In the genomic region with DNA sequence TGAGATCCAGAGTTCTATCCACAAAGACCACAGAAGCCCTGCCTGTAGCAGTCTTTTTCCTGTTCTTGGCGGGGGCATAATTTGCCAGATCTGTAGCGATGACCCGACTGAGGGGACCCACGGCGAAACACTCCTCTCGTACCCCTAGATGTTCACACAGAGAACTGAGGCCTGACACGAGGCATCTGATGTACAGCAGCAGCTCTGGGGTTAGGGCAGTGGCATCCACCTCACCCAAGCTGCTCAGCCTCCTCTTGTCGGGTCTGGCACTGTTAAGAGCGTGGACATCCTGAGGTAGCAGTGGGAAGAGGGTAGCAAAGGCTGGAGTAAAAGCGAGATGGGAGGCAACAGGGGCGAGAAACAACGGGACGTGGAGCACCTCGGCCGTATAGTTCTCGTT, we compare ENCODE assay signal across 8 mouse cellular contexts. TPM values are rescaled to one million over a fixed set of nuclear protein-coding genes. Genes with fewer than 3 reads are reported as not detected.
DNase-seq lines count a peak whose midpoint lies in the region; ATAC-seq lines count a peak whose summit lies in the region.

No protein-coding gene starts in this region.

- H3K9ac ChIP-seq in kidney, embryonic 16.5 days (replicated peaks; ENCODE audit: low read length) = peak overlapping the region; percentile 70
- peak overlapping the region; percentile 59 for H3K9ac ChIP-seq in hindbrain, embryonic 15.5 days
- peak overlapping the region; percentile 70 for H3K9ac ChIP-seq in midbrain, embryonic 16.5 days (ENCODE audit: low read depth, low read length)

- DNase-seq in kidney, adult 8-10 months = no peak
- DNase-seq in urinary bladder, postnatal 14 days (ENCODE audit: low spot score) = no peak
- no peak for DNase-seq in gastrocnemius, postnatal 4 days (ENCODE audit: low spot score in 2 of 2)
- no peak for DNase-seq in thymus, postnatal 25 days

- peaks cover 18% of the 10 kb centered on the region for H3K4me1 ChIP-seq in kidney, embryonic 16.5 days (ENCODE audit: insufficient read depth, low read length)
- peaks cover 7% of the 10 kb centered on the region for H3K4me1 ChIP-seq in brown adipose tissue, adult 24 weeks (ENCODE audit: control insufficient read depth, insufficient read depth, insufficient read length, low read length)
- H3K4me1 ChIP-seq in hindbrain, embryonic 15.5 days (replicated peaks) = peaks cover 33% of the 10 kb centered on the region
- peaks cover 30% of the 10 kb centered on the region for H3K4me1 ChIP-seq in midbrain, embryonic 16.5 days (ENCODE audit: control insufficient read depth, insufficient read depth, low read length)

- 16% methylated on average over 16 of the region's 16 CpGs for WGBS in kidney, embryonic 16.5 days
- WGBS in hindbrain, embryonic 15.5 days = 20% methylated on average over 16 of the region's 16 CpGs
- 29% methylated on average over 16 of the region's 16 CpGs for WGBS in midbrain, embryonic 16.5 days

- H3K4me2 ChIP-seq in kidney, embryonic 16.5 days (replicated peaks; ENCODE audit: low read depth, low read length) = peak overlapping the region; percentile 97
- H3K4me2 ChIP-seq in hindbrain, embryonic 15.5 days = peak overlapping the region; percentile 98
- peak overlapping the region; percentile 98 for H3K4me2 ChIP-seq in midbrain, embryonic 16.5 days (ENCODE audit: low read length)

- H3K36me3 ChIP-seq in kidney, embryonic 16.5 days (ENCODE audit: insufficient read depth, low read length) = no peaks in the 10 kb centered on the region
- H3K36me3 ChIP-seq in hindbrain, embryonic 15.5 days = no peaks in the 10 kb centered on the region
- no peaks in the 10 kb centered on the region for H3K36me3 ChIP-seq in midbrain, embryonic 16.5 days (ENCODE audit: control insufficient read depth, insufficient read depth, low read length)

- no peak for ATAC-seq in kidney, embryonic 16.5 days (ENCODE audit: low FRiP score, low TSS enrichment)
- no peak for ATAC-seq in hindbrain, embryonic 15.5 days (ENCODE audit: low FRiP score, low read depth)
- no peak for ATAC-seq in midbrain, embryonic 16.5 days

- peak overlapping the region; percentile 97 for H3K4me3 ChIP-seq in kidney, embryonic 16.5 days (ENCODE audit: low read length)
- H3K4me3 ChIP-seq in brown adipose tissue, adult 24 weeks (ENCODE audit: insufficient read depth, low read depth, low read length) = peak overlapping the region; percentile 85
- peak overlapping the region; percentile 91 for H3K4me3 ChIP-seq in hindbrain, embryonic 15.5 days
- peak overlapping the region; percentile 76 for H3K4me3 ChIP-seq in midbrain, embryonic 16.5 days (ENCODE audit: low read depth, low read length)

- no peak overlapping the region for H3K27ac ChIP-seq in kidney, embryonic 16.5 days (ENCODE audit: low read length)
- no peak overlapping the region for H3K27ac ChIP-seq in brown adipose tissue, adult 24 weeks (replicated peaks; ENCODE audit: low read depth, low read length)
- H3K27ac ChIP-seq in hindbrain, embryonic 15.5 days (replicated peaks) = no peak overlapping the region
- H3K27ac ChIP-seq in midbrain, embryonic 16.5 days (ENCODE audit: low read length) = no peak overlapping the region

- no peaks in the 10 kb centered on the region for H3K9me3 ChIP-seq in kidney, embryonic 16.5 days (ENCODE audit: low read length)
- no peaks in the 10 kb centered on the region for H3K9me3 ChIP-seq in hindbrain, embryonic 15.5 days
- H3K9me3 ChIP-seq in midbrain, embryonic 16.5 days (replicated peaks; ENCODE audit: control insufficient read depth, low read length, poor library complexity, severe bottlenecking) = no peaks in the 10 kb centered on the region

- no peaks in the 10 kb centered on the region for H3K27me3 ChIP-seq in kidney, embryonic 16.5 days (ENCODE audit: insufficient read depth, low read length)
- no peaks in the 10 kb centered on the region for H3K27me3 ChIP-seq in hindbrain, embryonic 15.5 days
- no peaks in the 10 kb centered on the region for H3K27me3 ChIP-seq in midbrain, embryonic 16.5 days (ENCODE audit: control insufficient read depth, insufficient read depth, low read depth, low read length)

RNA-seq across cellular contexts. Expression of gene Scfd2, which starts 0.8 kb away (rescaled TPM):
- 17.9 and 19.2 TPM in 2 replicates for polyA plus RNA-seq in kidney, embryonic 16.5 days (2015; fragmentation: Nextera tagmentation; extraction: Ambion mirVana)
- polyA plus RNA-seq in brown adipose tissue, adult 24 weeks (2012; ENCODE audit: insufficient read depth, insufficient read length, missing spikeins) = 7.4 and 17.4 TPM in 2 replicates
- 19.6 and 20.7 TPM in 2 replicates for polyA plus RNA-seq in hindbrain, embryonic 15.5 days (2015; fragmentation: Nextera tagmentation; extraction: Ambion mirVana)
- 18.1 and 21.5 TPM in 2 replicates for polyA plus RNA-seq in midbrain, embryonic 16.5 days (2015; fragmentation: Nextera tagmentation; extraction: Ambion mirVana)
- 10 to 100 TPM; 14.2 to 14.3 TPM for total RNA-seq in gastrocnemius, postnatal 4 days (2021)

RNA-seq across cellular contexts. Expression of gene Fip1l1, which starts 4.5 kb away (rescaled TPM):
- 88.2 and 92.4 TPM in 2 replicates for polyA plus RNA-seq in kidney, embryonic 16.5 days (2015; fragmentation: Nextera tagmentation; extraction: Ambion mirVana)
- 22.9 and 23.8 TPM in 2 replicates for polyA plus RNA-seq in brown adipose tissue, adult 24 weeks (2012; ENCODE audit: insufficient read depth, insufficient read length, missing spikeins)
- polyA plus RNA-seq in hindbrain, embryonic 15.5 days (2015; fragmentation: Nextera tagmentation; extraction: Ambion mirVana) = 72.2 and 72.3 TPM in 2 replicates
- 69.6 and 79.4 TPM in 2 replicates for polyA plus RNA-seq in midbrain, embryonic 16.5 days (2015; fragmentation: Nextera tagmentation; extraction: Ambion mirVana)
- 10 to 100 TPM; 52.0 to 54.2 TPM for total RNA-seq in gastrocnemius, postnatal 4 days (2021)
